Mouse (Mus musculus): Measurements from ENCODE around the gene Rnf220. TPM values are rescaled to one million over a fixed set of nuclear protein-coding genes. Genes with fewer than 3 reads are reported as not detected.

Gene Rnf220
- total and polyA plus RNA-seq, 3 experiments: 64.4 to 117 (median 86.8) TPM

DNA sequence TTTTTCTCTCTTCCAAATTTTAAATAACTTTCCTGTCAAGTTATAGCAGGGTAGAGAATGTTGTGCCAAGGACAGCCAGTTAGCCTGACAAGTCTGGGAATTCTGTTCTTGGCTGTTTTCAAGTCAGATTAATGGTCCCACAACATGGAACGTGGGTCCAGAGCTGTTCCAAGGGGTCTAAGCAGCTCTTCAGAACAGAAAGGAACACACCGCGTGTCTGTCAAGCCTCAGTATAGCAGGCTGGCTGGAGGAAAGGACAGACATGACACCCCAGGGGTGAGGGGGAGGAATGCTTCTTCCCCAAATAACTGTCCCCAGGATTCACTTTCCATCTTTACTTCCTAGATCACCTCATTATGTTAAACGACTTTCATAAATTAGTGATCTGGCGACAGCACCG is 5.0 kb downstream of the Rnf220 start:
- peaks cover 3% of the 10 kb centered on the region for H3K27me3 ChIP-seq (replicated peaks)
- H3K36me3 ChIP-seq (replicated peaks in 1 of 2; ENCODE audit: control insufficient read depth in 1 of 2, insufficient read depth in 1 of 2, low read length in 1 of 2): no peaks in the 10 kb centered on the region
- peaks cover 0 to 10% of the 10 kb centered on the region in 2 experiments; a peak in 2 of 4 replicates for H3K4me1 ChIP-seq (ENCODE audit: control insufficient read depth in 1 of 2, insufficient read depth in 2 of 2)
- H3K4me2 ChIP-seq (ENCODE audit: insufficient read depth, low read depth, poor library complexity, severe bottlenecking): no peak overlapping the region
- dilution Hi-C loops (cut with MboI; ENCODE audit: extremely low pct_ligation_motif_present, extremely low pct_unique_long_range_greater_than_20kb, low sequenced_read_pairs): no loop called here
- H3K27ac ChIP-seq (ENCODE audit: insufficient read depth, low read depth): no peak overlapping the region
- peaks cover 27% of the 10 kb centered on the region for H3K9me3 ChIP-seq (replicated peaks; ENCODE audit: low read length)
- H3K9ac ChIP-seq (ENCODE audit: insufficient read depth, low read depth): no peak overlapping the region
- H3K4me3 ChIP-seq (replicated peaks in 1 of 3; ENCODE audit: low read depth in 2 of 3, low read length in 2 of 3, poor library complexity in 1 of 3): no peak overlapping the region
- H3K79me2 ChIP-seq (replicated peaks; ENCODE audit: control insufficient read depth, extremely low read depth, insufficient read depth, poor library complexity, severe bottlenecking): no peaks in the 10 kb centered on the region
- DNase-seq (ENCODE audit: extremely low read depth): no peak
- in situ Hi-C loops (cut with MboI; ENCODE audit: low pct_ligation_motif_present, low pct_unique_long_range_greater_than_20kb, low sequenced_read_pairs): no loop called here
- TF ChIP-seq MAFK (IDR thresholded peaks at IDR 0.05; ENCODE audit: insufficient replicate concordance, low read length) (no peak), UBTF (IDR thresholded peaks at IDR 0.05; ENCODE audit: low read depth, low read length) (no peak), POLR2A (IDR thresholded peaks at IDR 0.05; ENCODE audit: low read depth, low read length) (no peak), ETS1 (conservative IDR thresholded peaks at IDR 0.05; ENCODE audit: low read depth, low read length) (no peak), MAX (IDR thresholded peaks at IDR 0.05; ENCODE audit: low read length) (no peak), ZKSCAN1 (IDR thresholded peaks at IDR 0.05; ENCODE audit: borderline replicate concordance, low read depth, low read length) (no peak)

DNA sequence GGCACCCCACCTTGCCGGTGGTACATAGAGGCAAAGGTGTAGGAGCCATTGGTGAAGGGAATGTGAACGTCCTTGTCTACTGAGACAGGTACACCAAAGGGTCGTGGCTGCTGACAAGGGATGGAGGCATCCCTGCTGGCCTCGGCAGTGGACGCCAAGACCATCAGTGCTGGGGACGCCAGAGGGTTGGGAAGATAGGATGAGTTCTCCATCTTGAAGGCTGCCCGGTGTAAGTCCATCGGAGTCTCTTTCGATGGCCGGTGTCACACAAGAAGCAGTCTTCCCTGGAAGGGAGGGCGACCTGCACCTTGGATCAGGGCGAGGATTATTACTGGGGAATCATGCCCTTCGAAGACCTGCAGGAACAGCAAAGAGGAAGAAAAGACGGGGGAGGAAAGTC is 6.9 kb downstream of the Rnf220 start:
- H3K4me2 ChIP-seq (ENCODE audit: insufficient read depth, low read depth, poor library complexity, severe bottlenecking): no peak overlapping the region
- dilution Hi-C loops (cut with MboI; ENCODE audit: extremely low pct_ligation_motif_present, extremely low pct_unique_long_range_greater_than_20kb, low sequenced_read_pairs) (no loop called here), in situ Hi-C loops (cut with MboI; ENCODE audit: low pct_ligation_motif_present, low pct_unique_long_range_greater_than_20kb, low sequenced_read_pairs) (no loop called here)

DNA sequence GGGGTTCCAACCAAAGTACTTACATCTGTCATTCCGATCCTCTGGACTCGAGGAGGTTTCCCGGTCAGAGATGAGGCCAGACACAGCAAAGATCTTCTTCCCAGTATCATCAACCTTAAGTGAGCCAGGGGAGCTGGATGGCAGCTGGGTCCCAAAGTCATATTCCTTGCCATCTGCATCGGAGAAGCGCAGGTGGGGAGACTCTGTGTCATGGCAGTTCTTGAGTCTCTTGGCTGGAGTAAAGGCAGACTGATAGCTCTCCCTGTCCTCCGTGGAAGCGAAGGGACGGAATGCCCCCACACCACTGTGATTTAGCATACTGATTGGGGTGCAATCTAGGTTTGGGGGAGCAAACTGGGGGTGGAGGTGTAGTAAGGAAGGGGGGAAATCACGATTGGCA is 7.3 kb downstream of the Rnf220 start:
- no peak for DNase-seq (ENCODE audit: extremely low read depth)
- dilution Hi-C loops (cut with MboI; ENCODE audit: extremely low pct_ligation_motif_present, extremely low pct_unique_long_range_greater_than_20kb, low sequenced_read_pairs) (no loop called here), in situ Hi-C loops (cut with MboI; ENCODE audit: low pct_ligation_motif_present, low pct_unique_long_range_greater_than_20kb, low sequenced_read_pairs) (no loop called here)
- no peaks in the 10 kb centered on the region for H3K79me2 ChIP-seq (replicated peaks; ENCODE audit: control insufficient read depth, extremely low read depth, insufficient read depth, poor library complexity, severe bottlenecking)
- H3K4me2 ChIP-seq (ENCODE audit: insufficient read depth, low read depth, poor library complexity, severe bottlenecking): no peak overlapping the region
- H3K9ac ChIP-seq (ENCODE audit: insufficient read depth, low read depth): no peak overlapping the region
- H3K27ac ChIP-seq (ENCODE audit: insufficient read depth, low read depth): no peak overlapping the region
- TF ChIP-seq KAT2A (IDR thresholded peaks at IDR 0.05; ENCODE audit: insufficient replicate concordance, low read length) (no peak), NELFE (IDR thresholded peaks at IDR 0.05; ENCODE audit: low read depth, low read length) (no peak), NRF1 (IDR thresholded peaks at IDR 0.05; ENCODE audit: low read depth, low read length) (no peak), UBTF (IDR thresholded peaks at IDR 0.05; ENCODE audit: low read depth, low read length) (no peak), TBP (conservative IDR thresholded peaks at IDR 0.05; ENCODE audit: low read depth, low read length) (no peak), CHD1 (IDR thresholded peaks at IDR 0.05; ENCODE audit: low read depth, low read length) (no peak), MAZ (IDR thresholded peaks at IDR 0.05; ENCODE audit: low read depth, low read length) (no peak), ETS1 (conservative IDR thresholded peaks at IDR 0.05; ENCODE audit: low read depth, low read length) (no peak), CTCF (conservative IDR thresholded peaks at IDR 0.05 in 1 of 2, IDR thresholded peaks at IDR 0.05 in 1 of 2; ENCODE audit: low read depth in 2 of 2, low read length in 2 of 2) (no peak), ZNF384 (IDR thresholded peaks at IDR 0.05; ENCODE audit: low read depth, low read length) (no peak), JUN (IDR thresholded peaks at IDR 0.05; ENCODE audit: insufficient read depth, low read depth, low read length) (no peak), MXI1 (IDR thresholded peaks at IDR 0.05; ENCODE audit: low read depth, low read length) (no peak), USF2 (conservative IDR thresholded peaks at IDR 0.05; ENCODE audit: low read depth, low read length) (no peak), MAFK (IDR thresholded peaks at IDR 0.05; ENCODE audit: insufficient replicate concordance, low read length) (no peak), IRF4 (IDR thresholded peaks at IDR 0.05; ENCODE audit: low read depth, low read length) (no peak), SMC3 (IDR thresholded peaks at IDR 0.05; ENCODE audit: low read depth, low read length) (no peak), RCOR1 (conservative IDR thresholded peaks at IDR 0.05; ENCODE audit: low read depth, low read length) (no peak), E2F4 (IDR thresholded peaks at IDR 0.05; ENCODE audit: insufficient replicate concordance, low read depth, low read length) (no peak)
- peaks cover 0 to 10% of the 10 kb centered on the region in 2 experiments; a peak in 2 of 4 replicates for H3K4me1 ChIP-seq (ENCODE audit: control insufficient read depth in 1 of 2, insufficient read depth in 2 of 2)
- H3K9me3 ChIP-seq (replicated peaks; ENCODE audit: low read length): peaks cover 8% of the 10 kb centered on the region
- H3K4me3 ChIP-seq (replicated peaks in 1 of 3; ENCODE audit: low read depth in 2 of 3, low read length in 2 of 3, poor library complexity in 1 of 3): no peak overlapping the region
- peaks cover 3% of the 10 kb centered on the region for H3K27me3 ChIP-seq (replicated peaks)
- no peaks in the 10 kb centered on the region for H3K36me3 ChIP-seq (replicated peaks in 1 of 2; ENCODE audit: control insufficient read depth in 1 of 2, insufficient read depth in 1 of 2, low read length in 1 of 2)

More for the DNA sequence above, 6.9 kb downstream of the Rnf220 start:
- H3K9me3 ChIP-seq (replicated peaks; ENCODE audit: low read length): peaks cover 12% of the 10 kb centered on the region
- H3K27me3 ChIP-seq (replicated peaks): peaks cover 3% of the 10 kb centered on the region
- H3K4me3 ChIP-seq (replicated peaks in 1 of 3; ENCODE audit: low read depth in 2 of 3, low read length in 2 of 3, poor library complexity in 1 of 3): no peak overlapping the region
- H3K9ac ChIP-seq (ENCODE audit: insufficient read depth, low read depth): no peak overlapping the region
- H3K27ac ChIP-seq (ENCODE audit: insufficient read depth, low read depth): no peak overlapping the region
- no peaks in the 10 kb centered on the region for H3K36me3 ChIP-seq (replicated peaks in 1 of 2; ENCODE audit: control insufficient read depth in 1 of 2, insufficient read depth in 1 of 2, low read length in 1 of 2)
- peaks cover 0 to 10% of the 10 kb centered on the region in 2 experiments; a peak in 2 of 4 replicates for H3K4me1 ChIP-seq (ENCODE audit: control insufficient read depth in 1 of 2, insufficient read depth in 2 of 2)
- H3K79me2 ChIP-seq (replicated peaks; ENCODE audit: control insufficient read depth, extremely low read depth, insufficient read depth, poor library complexity, severe bottlenecking): no peaks in the 10 kb centered on the region
- TF ChIP-seq E2F4 (IDR thresholded peaks at IDR 0.05; ENCODE audit: insufficient replicate concordance, low read depth, low read length) (no peak), UBTF (IDR thresholded peaks at IDR 0.05; ENCODE audit: low read depth, low read length) (no peak), SIN3A (IDR thresholded peaks at IDR 0.05; ENCODE audit: low read length) (no peak)
- no peak for DNase-seq (ENCODE audit: extremely low read depth)

All from CH12.LX (cell line).